Mouse (Mus musculus) embryonic facial prominence, embryonic 11.5 days (tissue): Measurements from ENCODE around the gene Vps4b. TPM values are rescaled to one million over a fixed set of nuclear protein-coding genes. Genes with fewer than 3 reads are reported as not detected.
A peak's percentile ranks its signal among the peaks of the same experiment; 100 is the strongest.
"Not testable (repeated sequence)": the region's sequence is repeated elsewhere in the genome, so short reads cannot be mapped to it uniquely, and the experiment has no call there.

Experiments used
- ATAC-seq: fragments of 200-750 bp; cut with Nextera tagmentation; replicated peaks from 2 replicates; pipeline ENCODE4 v1.8.0; 2017; ENCODE audit warnings: low read depth; ENCODE audit not compliant: insufficient number of reproducible peaks, low FRiP score, low TSS enrichment
- DNase-seq: peaks from one replicate; pipeline ENCODE4 v3.0.0-alpha.2; 2015; ENCODE audit warnings: low spot score
- H3K27ac ChIP-seq: fragments of 300-500 bp; sonication (generic); replicated peaks from 2 replicates; pipeline ENCODE4 v1.5.1; 2014; ENCODE audit warnings: mild to moderate bottlenecking, low read depth, low read length, control low read depth
- H3K27me3 ChIP-seq: fragments of 300-500 bp; sonication (generic); 2 replicates; pipeline ENCODE4 v1.6.1; 2014; ENCODE audit warnings: mild to moderate bottlenecking, low read length, moderate library complexity, mixed read lengths; ENCODE audit not compliant: control insufficient read depth, insufficient read depth
- H3K36me3 ChIP-seq: fragments of 300-500 bp; sonication (generic); replicated peaks from 2 replicates; pipeline ENCODE4 v1.6.1; 2014; ENCODE audit warnings: low read depth, mild to moderate bottlenecking, low read length, moderate library complexity, mixed read lengths; ENCODE audit not compliant: control insufficient read depth, insufficient read depth
- H3K4me1 ChIP-seq: fragments of 300-500 bp; sonication (generic); 2 replicates; pipeline ENCODE4 v1.6.1; 2014; ENCODE audit warnings: low read length, mixed read lengths; ENCODE audit not compliant: control insufficient read depth, insufficient read depth
- H3K4me2 ChIP-seq: fragments of 300-500 bp; sonication (generic); 2 replicates; pipeline ENCODE4 v1.6.1; 2014; ENCODE audit warnings: low read depth, mild to moderate bottlenecking, control low read depth, low read length, moderate library complexity
- H3K4me3 ChIP-seq: fragments of 300-500 bp; sonication (generic); 2 replicates; pipeline ENCODE4 v1.5.1; 2014; ENCODE audit warnings: low read depth, low read length, control low read depth
- H3K9ac ChIP-seq: fragments of 300-500 bp; sonication (generic); replicated peaks from 2 replicates; pipeline ENCODE4 v1.6.1; 2014; ENCODE audit warnings: mild to moderate bottlenecking, control low read depth, low read length
- H3K9me3 ChIP-seq: fragments of 300-500 bp; sonication (generic); replicated peaks from 2 replicates; pipeline ENCODE4 v1.6.1; 2016; ENCODE audit warnings: mild to moderate bottlenecking, low read length, inconsistent platforms, mixed read lengths; ENCODE audit not compliant: control insufficient read depth
- WGBS: fragments of 180-500 bp; shearing (Covaris S2); extraction: QIAGEN DNeasy Blood & Tissue Kit; methylation state at CpG from one replicate; pipeline ENCODE4 v1.1.7; 2014; 5-methylcytosine and 5-hydroxymethylcytosine counted together
- polyA plus RNA-seq: library from polyadenylated mRNA; unstranded; fragments of >200 nt; fragmentation: Nextera tagmentation; extraction: Ambion mirVana; gene quantifications from 2 replicates; pipeline ENCODE4 v1.2.1, GENCODE M21; 2014

Gene Vps4b
- polyA plus RNA-seq, 1 experiment from 2014 or later: 90.2 TPM

GRCm38 (mm10) chr1:106717736-106718135, 78.8 kb downstream of the Vps4b start:
- ATAC-seq, H3K9me3 ChIP-seq, H3K27ac ChIP-seq, DNase-seq, H3K36me3 ChIP-seq, H3K4me3 ChIP-seq, H3K4me2 ChIP-seq, H3K27me3 ChIP-seq, H3K4me1 ChIP-seq, H3K9ac ChIP-seq: not testable (repeated sequence)
- 75% methylated on average over 7 of the region's 7 CpGs for WGBS

- Histone ChIP-seq H3K36me3 (no peaks in the 10 kb centered on the region), H3K27me3 (no peaks in the 10 kb centered on the region), H3K9ac (peak overlapping the region; percentile 4; the same call in 1 of the 2 replicates), H3K27ac (no peak overlapping the region), H3K9me3 (no peaks in the 10 kb centered on the region), H3K4me2 (no peak overlapping the region), H3K4me1 (peaks cover 4% of the 10 kb centered on the region; the same call in 1 of the 2 replicates), H3K4me3 (no peak overlapping the region)
- 34% methylated on average over 7 of the region's 7 CpGs for WGBS
- ATAC-seq: no peak
- DNase-seq: peak; percentile 86
These were observed 79.4 kb downstream of the Vps4b start for GRCm38 (mm10) chr1:106717071-106717601.

- H3K36me3 ChIP-seq: no peaks in the 10 kb centered on the region
- no peak for DNase-seq
- 91% methylated on average over 3 of the region's 3 CpGs for WGBS
- no peaks in the 10 kb centered on the region for H3K9me3 ChIP-seq
- H3K4me3 ChIP-seq: no peak overlapping the region
- H3K4me2 ChIP-seq: no peak overlapping the region
- H3K27ac ChIP-seq: no peak overlapping the region
- no peak overlapping the region for H3K9ac ChIP-seq
- peaks cover 4% of the 10 kb centered on the region; the same call in 1 of the 2 replicates for H3K4me1 ChIP-seq
- no peaks in the 10 kb centered on the region for H3K27me3 ChIP-seq
- ATAC-seq: no peak
These were observed 80.4 kb downstream of the Vps4b start for GRCm38 (mm10) chr1:106716141-106716540.

GRCm38 (mm10) chr1:106715111-106716083, 81.1 kb downstream of the Vps4b start:
- Histone ChIP-seq H3K4me2 (no peak overlapping the region), H3K4me1 (peaks cover 4% of the 10 kb centered on the region; the same call in 1 of the 2 replicates), H3K27me3 (no peaks in the 10 kb centered on the region), H3K36me3 (no peaks in the 10 kb centered on the region), H3K4me3 (no peak overlapping the region), H3K27ac (no peak overlapping the region), H3K9ac (no peak overlapping the region), H3K9me3 (no peaks in the 10 kb centered on the region)
- DNase-seq (no peak), ATAC-seq (no peak)
- WGBS: 82% methylated on average over 13 of the region's 13 CpGs

- DNase-seq (peak; percentile 57), ATAC-seq (peak; percentile 75)
- peaks cover 4% of the 10 kb centered on the region; the same call in 1 of the 2 replicates for H3K4me1 ChIP-seq
- H3K9ac ChIP-seq: peak overlapping the region; percentile 90
- peak overlapping the region; percentile 77 for H3K27ac ChIP-seq
- H3K36me3 ChIP-seq: no peaks in the 10 kb centered on the region
- peak overlapping the region; percentile 89 for H3K4me2 ChIP-seq
- peak overlapping the region; percentile 66 for H3K4me3 ChIP-seq
- H3K27me3 ChIP-seq: no peaks in the 10 kb centered on the region
- H3K9me3 ChIP-seq: no peaks in the 10 kb centered on the region
- WGBS: 5% methylated on average over 21 of the region's 21 CpGs
These were observed 82.0 kb downstream of the Vps4b start for GRCm38 (mm10) chr1:106714530-106714981.

Other genes starting within 250 kb of the Vps4b start
- gene Bcl2, start 82.5 kb downstream of the Vps4b start, polyA plus RNA-seq: 7.1 and 7.6 TPM in 2 replicates
- 12.1 and 12.9 TPM in 2 replicates for gene Kdsr, start 37.0 kb downstream of the Vps4b start, polyA plus RNA-seq
- 0.42 and 0.46 TPM in 2 replicates for gene Serpinb5, start 64.4 kb upstream of the Vps4b start, polyA plus RNA-seq
- gene Serpinb12, start 137.7 kb upstream of the Vps4b start, polyA plus RNA-seq: not detected in 2 replicates
- not detected in 2 replicates for gene Serpinb13, start 184.3 kb upstream of the Vps4b start, polyA plus RNA-seq